ENCODE assay signal across 8 mouse cellular contexts in genomic region chr3:79628561-79629415, GRCm38 (mm10). TPM values are rescaled to one million over a fixed set of nuclear protein-coding genes. Genes with fewer than 3 reads are reported as not detected.
A peak's percentile ranks its signal among the peaks of the same experiment; 100 is the strongest.
DNase-seq lines count a peak whose midpoint lies in the region; ATAC-seq and TF ChIP-seq lines count a peak whose summit lies in the region.

Gene 4930579G24Rik, plus strand, starts transcription at chr3:79629079.

- H3K9me3 ChIP-seq in embryonic facial prominence, embryonic 13.5 days, result peaks cover 4% of the 10 kb centered on the region; the same call in 1 of the 2 replicates
- 0 out of 2 replicates have a peak, but pooled peaks cover 7% of the 10 kb centered on the region for H3K9me3 ChIP-seq in limb, embryonic 12.5 days
- no peaks in the 10 kb centered on the region for H3K9me3 ChIP-seq in midbrain, embryonic 15.5 days

- TF ChIP-seq POLR2A in kidney, adult 2 months (IDR thresholded peaks at IDR 0.05; ENCODE audit: low read depth, low read length), result peak; percentile 73
- TF ChIP-seq POLR2A in spleen, adult 2 months (IDR thresholded peaks at IDR 0.05; ENCODE audit: low read depth, low read length), result peak; percentile 53

- peak; percentile 98 for DNase-seq in 3134 (ENCODE audit: extremely low read depth, insufficient read length, low spot score)
- peak; percentile 95 for DNase-seq in adrenal gland, postnatal 36 days
- DNase-seq in heart, adult 18-20 months, result peak; percentile 97 to 99
- peak; percentile 99 for DNase-seq in kidney, adult 2 months
- peak; percentile 88 to 99 for DNase-seq in spleen, adult 2 months (ENCODE audit: low read depth in 1 of 2, low spot score in 2 of 2)

- peaks cover 25% of the 10 kb centered on the region for H3K36me3 ChIP-seq in embryonic facial prominence, embryonic 13.5 days
- no peaks in the 10 kb centered on the region for H3K36me3 ChIP-seq in kidney, adult 2 months (ENCODE audit: control insufficient read depth, insufficient read depth, low read length)
- peaks cover 27% of the 10 kb centered on the region for H3K36me3 ChIP-seq in limb, embryonic 12.5 days
- peaks cover 7% of the 10 kb centered on the region; the same call in 1 of the 2 replicates for H3K36me3 ChIP-seq in midbrain, embryonic 15.5 days (replicated peaks)
- no peaks in the 10 kb centered on the region for H3K36me3 ChIP-seq in spleen, adult 2 months (ENCODE audit: control insufficient read depth, insufficient read depth, low read length)

- H3K4me2 ChIP-seq in embryonic facial prominence, embryonic 13.5 days, result peak within 1 kb of the TSS; percentile 84
- peak within 1 kb of the TSS; percentile 85 for H3K4me2 ChIP-seq in limb, embryonic 12.5 days
- H3K4me2 ChIP-seq in midbrain, embryonic 15.5 days, result peak within 1 kb of the TSS; percentile 69

- peak within 1 kb of the TSS; percentile 67 for H3K4me3 ChIP-seq in embryonic facial prominence, embryonic 13.5 days
- H3K4me3 ChIP-seq in kidney, adult 2 months (ENCODE audit: insufficient read depth, low read depth, low read length), result peak within 1 kb of the TSS; percentile 66
- peak within 1 kb of the TSS; percentile 64 for H3K4me3 ChIP-seq in limb, embryonic 12.5 days (replicated peaks)
- peak within 1 kb of the TSS; percentile 55 for H3K4me3 ChIP-seq in midbrain, embryonic 15.5 days
- H3K4me3 ChIP-seq in spleen, adult 2 months (ENCODE audit: extremely low read depth, insufficient read depth, insufficient read length), result peak within 1 kb of the TSS; percentile 81

- no peaks in the 10 kb centered on the region for H3K27me3 ChIP-seq in embryonic facial prominence, embryonic 13.5 days
- no peaks in the 10 kb centered on the region for H3K27me3 ChIP-seq in kidney, adult 2 months (replicated peaks; ENCODE audit: control insufficient read depth, insufficient read depth, low read length)
- no peaks in the 10 kb centered on the region for H3K27me3 ChIP-seq in limb, embryonic 12.5 days
- no peaks in the 10 kb centered on the region for H3K27me3 ChIP-seq in midbrain, embryonic 15.5 days (replicated peaks)
- H3K27me3 ChIP-seq in spleen, adult 2 months (ENCODE audit: control insufficient read depth, insufficient read depth, low read length), result no peaks in the 10 kb centered on the region

- under 1% methylated on average over 60 of the region's 60 CpGs for WGBS in embryonic facial prominence, embryonic 13.5 days
- under 1% methylated on average over 60 of the region's 60 CpGs for WGBS in kidney, adult 2 months
- under 1% methylated on average over 60 of the region's 60 CpGs for whole genome bisulfite sequencing in limb, embryonic 12.5 days
- under 1% methylated on average over 60 of the region's 60 CpGs for WGBS in midbrain, embryonic 15.5 days
- WGBS in spleen, adult 2 months, result under 1% methylated on average over 60 of the region's 60 CpGs

- peak; percentile 100 for ATAC-seq in embryonic facial prominence, embryonic 13.5 days (ENCODE audit: insufficient number of reproducible peaks, insufficient read depth, low FRiP score, low TSS enrichment, low read depth)
- ATAC-seq in limb, embryonic 12.5 days (ENCODE audit: insufficient number of reproducible peaks, insufficient read depth, low FRiP score, low TSS enrichment, low read depth), result peak; percentile 100
- ATAC-seq in midbrain, embryonic 15.5 days (replicated peaks), result peak; percentile 99

- peak within 1 kb of the TSS; percentile 78 for H3K27ac ChIP-seq in embryonic facial prominence, embryonic 13.5 days
- peak within 1 kb of the TSS; percentile 73 for H3K27ac ChIP-seq in kidney, adult 2 months (ENCODE audit: insufficient read depth, low read depth, low read length)
- H3K27ac ChIP-seq in limb, embryonic 12.5 days, result peak within 1 kb of the TSS; percentile 77
- peak within 1 kb of the TSS; percentile 83 for H3K27ac ChIP-seq in midbrain, embryonic 15.5 days
- H3K27ac ChIP-seq in spleen, adult 2 months (ENCODE audit: insufficient read depth, low read length), result peak within 1 kb of the TSS; percentile 76

- H3K4me1 ChIP-seq in embryonic facial prominence, embryonic 13.5 days, result peaks cover 9% of the 10 kb centered on the region; the same call in 1 of the 2 replicates
- peaks cover 4% of the 10 kb centered on the region for H3K4me1 ChIP-seq in kidney, adult 2 months (ENCODE audit: control insufficient read depth, insufficient read depth, low read length)
- no peaks in the 10 kb centered on the region; the same call in 1 of the 2 replicates for H3K4me1 ChIP-seq in limb, embryonic 12.5 days (replicated peaks)
- peaks cover 15% of the 10 kb centered on the region for H3K4me1 ChIP-seq in midbrain, embryonic 15.5 days
- peaks cover 3% of the 10 kb centered on the region; the same call in 1 of the 2 replicates for H3K4me1 ChIP-seq in spleen, adult 2 months (ENCODE audit: control insufficient read depth, insufficient read depth, insufficient read length)

- TF ChIP-seq CTCF in kidney, adult 2 months (conservative IDR thresholded peaks at IDR 0.05; ENCODE audit: insufficient read depth, insufficient read length, low read depth, low read length), result no peak
- no peak for TF ChIP-seq CTCF in spleen, adult 2 months (IDR thresholded peaks at IDR 0.05; ENCODE audit: extremely low read depth, insufficient read depth, insufficient read length, insufficient replicate concordance)

- peak within 1 kb of the TSS; percentile 81 for H3K9ac ChIP-seq in embryonic facial prominence, embryonic 13.5 days
- peak within 1 kb of the TSS; percentile 73 for H3K9ac ChIP-seq in limb, embryonic 12.5 days (replicated peaks)
- H3K9ac ChIP-seq in midbrain, embryonic 15.5 days, result peak within 1 kb of the TSS; percentile 63

RNA-seq across cellular contexts. Expression of gene 4930579G24Rik, which starts in this region (rescaled TPM):
- 1 to 10 TPM; 2.1 to 4.0 TPM for total RNA-seq in adrenal gland, postnatal 36 days (2021)
- polyA plus RNA-seq in embryonic facial prominence, embryonic 13.5 days (2015; fragmentation: Nextera tagmentation; extraction: Ambion mirVana), result 42.4 and 46.9 TPM in 2 replicates
- total RNA-seq in heart, adult 18-20 months (2021), result 1 to 10 TPM; 1.6 to 1.8 TPM
- 1.1 and 1.2 TPM in 2 replicates for polyA plus RNA-seq in kidney, adult 2 months (2012; rRNA removed)
- polyA plus RNA-seq in limb, embryonic 12.5 days (2016; fragmentation: Nextera tagmentation; extraction: Ambion mirVana), result 39.6 and 41.2 TPM in 2 replicates
- polyA plus RNA-seq in midbrain, embryonic 15.5 days (2015; fragmentation: Nextera tagmentation; extraction: Ambion mirVana), result 6.3 and 7.7 TPM in 2 replicates
- polyA plus RNA-seq in spleen, adult 2 months (2012; rRNA removed), result 1.3 and 1.9 TPM in 2 replicates

Comparison
In these comparisons a context has a peak if more than half of its experiments do, and no peak if none do; other contexts are left out.
1. Peak in every context shown above with its lines: DNase-seq, ATAC-seq, H3K4me3 ChIP-seq and H3K27ac ChIP-seq.